Mouse (Mus musculus): Measurements from ENCODE around the gene Prorsd1.

The Prorsd1 gene

GRCm38 (mm10) chr11:29503948-29504893, 10.6 kb downstream of the Prorsd1 start:
- DNase-seq (ENCODE audit: low spot score) = no peak

GRCm38 (mm10) chr11:29496962-29497361, 17.9 kb downstream of the Prorsd1 start:
- no peak for DNase-seq (ENCODE audit: low spot score)

- DNase-seq (ENCODE audit: low spot score) = no peak
Measured at GRCm38 (mm10) chr11:29493135-29493534, 21.7 kb downstream of the Prorsd1 start.

- DNase-seq (ENCODE audit: low spot score) = no peak
Measured at GRCm38 (mm10) chr11:29474676-29475075, 40.2 kb downstream of the Prorsd1 start.

Data from left cerebral cortex, adult 11 months (tissue).